Mouse (Mus musculus) intestine, embryonic 15.5 days (tissue): ENCODE results near the gene Glce. TPM values are rescaled to one million over a fixed set of nuclear protein-coding genes. Genes with fewer than 3 reads are reported as not detected.
A peak's percentile ranks its signal among the peaks of the same experiment; 100 is the strongest.

Experiments
- ATAC-seq: fragments of 200-750 bp; cut with Nextera tagmentation; 2 replicates; pipeline ENCODE4 v1.8.0; 2017; ENCODE audit warnings: moderate TSS enrichment, moderate library complexity
- H3K27ac ChIP-seq: fragments of 300-500 bp; sonication (generic); 2 replicates; pipeline ENCODE4 v1.5.1; 2015; ENCODE audit warnings: mild to moderate bottlenecking, inconsistent platforms
- H3K27me3 ChIP-seq: fragments of 300-500 bp; sonication (generic); replicated peaks from 2 replicates; pipeline ENCODE4 v1.6.1; 2015; ENCODE audit warnings: inconsistent platforms
- H3K36me3 ChIP-seq: fragments of 300-500 bp; sonication (generic); 2 replicates; pipeline ENCODE4 v1.6.1; 2015; ENCODE audit warnings: inconsistent platforms
- H3K4me1 ChIP-seq: fragments of 300-500 bp; sonication (generic); replicated peaks from 2 replicates; pipeline ENCODE4 v1.6.1; 2015; ENCODE audit warnings: inconsistent platforms
- H3K4me2 ChIP-seq: fragments of 300-500 bp; sonication (generic); replicated peaks from 2 replicates; pipeline ENCODE4 v1.6.1; 2015; ENCODE audit warnings: mild to moderate bottlenecking, inconsistent platforms
- H3K4me3 ChIP-seq: fragments of 300-500 bp; sonication (generic); replicated peaks from 2 replicates; pipeline ENCODE4 v1.5.1; 2015; ENCODE audit warnings: inconsistent platforms
- H3K9ac ChIP-seq: fragments of 300-500 bp; sonication (generic); 2 replicates; pipeline ENCODE4 v1.6.1; 2015; ENCODE audit warnings: inconsistent platforms
- H3K9me3 ChIP-seq: fragments of 300-500 bp; sonication (generic); 2 replicates; pipeline ENCODE4 v1.6.1; 2016; ENCODE audit warnings: inconsistent platforms
- WGBS: fragments of 180-500 bp; shearing (Covaris S2); methylation state at CpG from one replicate; pipeline ENCODE4 v1.1.7; 2015; 5-methylcytosine and 5-hydroxymethylcytosine counted together
- polyA plus RNA-seq: library from polyadenylated mRNA; unstranded; fragments of >200 nt; fragmentation: Nextera tagmentation; extraction: Ambion mirVana; gene quantifications from 2 replicates; pipeline ENCODE4 v1.2.1, GENCODE M21; 2015

Glce gene
- polyA plus RNA-seq, 1 experiment from 2014 or later: 20.8 TPM

DNA sequence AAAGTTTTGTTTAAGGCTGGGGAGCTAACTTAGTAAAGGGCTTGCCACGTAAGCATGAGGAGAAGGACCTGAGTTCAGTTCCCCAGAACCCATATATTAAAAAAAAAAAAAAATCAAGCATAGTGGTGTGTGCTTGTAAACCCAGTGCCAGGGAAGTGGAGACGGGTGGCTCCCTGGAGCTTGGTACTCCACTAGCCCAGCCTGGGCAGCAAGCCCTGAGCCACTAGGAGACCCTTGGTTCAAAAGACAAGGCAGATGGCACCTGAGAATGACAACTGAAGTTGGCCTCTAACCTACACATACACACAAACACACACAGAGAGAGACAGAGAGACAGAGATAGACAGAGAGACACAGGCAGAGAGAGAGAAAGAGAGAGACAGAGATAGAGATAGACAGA, 30.1 kb upstream of the Glce start:
- no peak for ATAC-seq
- no peak overlapping the region for H3K9ac ChIP-seq
- no peak overlapping the region for H3K4me3 ChIP-seq
- WGBS: 88% methylated on average over 2 of the region's 2 CpGs
- H3K36me3 ChIP-seq: no peaks in the 10 kb centered on the region
- H3K27ac ChIP-seq: no peak overlapping the region
- H3K27me3 ChIP-seq: no peaks in the 10 kb centered on the region
- H3K9me3 ChIP-seq: no peaks in the 10 kb centered on the region
- no peaks in the 10 kb centered on the region for H3K4me1 ChIP-seq
- no peak overlapping the region for H3K4me2 ChIP-seq

GRCm38 (mm10) chr9:62145198-62145597, 22.7 kb upstream of the Glce start:
- Histone ChIP-seq H3K4me2 (no peak overlapping the region), H3K9ac (no peak overlapping the region), H3K4me1 (peaks cover 7% of the 10 kb centered on the region; the same call in 1 of the 2 replicates), H3K27me3 (no peaks in the 10 kb centered on the region), H3K36me3 (no peaks in the 10 kb centered on the region), H3K27ac (no peak overlapping the region), H3K4me3 (no peak overlapping the region), H3K9me3 (no peaks in the 10 kb centered on the region)
- WGBS: 92% methylated on average over 2 of the region's 2 CpGs
- ATAC-seq: no peak

DNA sequence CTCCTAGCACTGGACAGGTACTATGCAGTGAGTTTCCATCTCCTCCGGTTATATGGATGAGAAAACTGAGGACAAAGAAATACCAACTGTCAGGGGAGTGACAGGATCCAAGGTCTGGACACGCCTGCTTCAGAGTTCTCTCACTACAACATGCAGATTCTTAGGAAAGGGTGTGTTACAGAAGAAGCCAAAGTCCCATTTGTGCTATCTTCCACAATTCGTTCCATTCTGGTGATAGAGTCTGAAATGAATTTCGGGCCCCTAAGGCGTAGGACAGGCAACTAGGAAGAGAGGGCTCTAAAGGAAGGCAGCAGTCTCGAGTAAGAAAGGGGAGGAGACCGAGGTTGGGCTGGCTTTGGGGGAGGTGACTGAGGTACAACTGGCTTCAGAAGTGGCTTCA, 21.0 kb upstream of the Glce start:
- 50% methylated on average over 7 of the region's 7 CpGs for WGBS
- Histone ChIP-seq H3K4me2 (0 out of 2 replicates have a peak overlapping the region, but pooled peaks have one; percentile 17), H3K27me3 (no peaks in the 10 kb centered on the region), H3K4me3 (no peak overlapping the region), H3K4me1 (peaks cover 7% of the 10 kb centered on the region; the same call in 1 of the 2 replicates), H3K36me3 (no peaks in the 10 kb centered on the region), H3K27ac (peak overlapping the region; percentile 64; the same call in 1 of the 2 replicates), H3K9ac (no peak overlapping the region), H3K9me3 (no peaks in the 10 kb centered on the region)
- peak; percentile 79 for ATAC-seq

DNA sequence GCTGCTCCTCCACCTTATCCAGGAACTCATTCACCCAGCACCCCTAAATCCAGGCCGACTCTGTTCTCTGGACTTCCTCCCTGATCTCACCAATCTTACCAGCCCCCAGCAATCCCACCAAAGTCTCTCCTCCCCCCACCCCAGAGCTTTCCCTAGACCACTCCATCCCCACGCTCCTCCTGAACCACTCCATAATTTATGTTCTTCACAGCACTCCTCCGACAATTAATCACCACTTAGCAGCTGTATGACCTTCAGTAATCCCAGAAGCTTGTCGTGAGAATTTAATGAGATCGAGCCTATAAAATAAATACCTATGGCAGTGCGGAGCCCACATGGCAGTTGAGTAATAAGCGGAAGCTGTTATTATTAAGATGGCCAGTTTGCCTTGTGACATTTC, 16.6 kb upstream of the Glce start:
- WGBS: 53% methylated on average over 7 of the region's 7 CpGs
- no peak for ATAC-seq
- H3K9ac ChIP-seq: no peak overlapping the region

DNA sequence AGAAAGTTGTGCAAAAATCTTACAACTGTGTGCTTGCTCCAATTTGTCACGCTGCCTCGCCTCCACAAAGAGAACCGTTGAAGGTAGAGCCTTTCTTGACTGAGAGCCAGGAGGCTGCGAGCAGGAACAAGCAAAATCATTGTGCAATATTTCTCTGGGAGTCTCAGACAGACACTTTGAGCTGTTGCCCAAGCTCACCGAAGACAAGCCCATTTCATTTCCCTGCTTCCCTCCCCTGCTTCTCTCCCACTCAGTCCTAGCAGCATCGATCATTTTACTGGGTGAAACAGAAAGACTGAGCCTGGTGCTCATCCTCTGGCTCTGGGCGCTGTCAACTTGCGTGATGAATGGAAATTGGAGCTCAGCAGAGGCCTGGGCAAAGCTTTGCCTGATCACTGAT, 14.8 kb upstream of the Glce start:
- WGBS: 34% methylated on average over 8 of the region's 8 CpGs
- ATAC-seq: 0 out of 2 replicates have a peak, but pooled peaks have one; percentile 8
- H3K27ac ChIP-seq: no peak overlapping the region
- no peak overlapping the region for H3K4me2 ChIP-seq
- no peaks in the 10 kb centered on the region for H3K27me3 ChIP-seq
- H3K9me3 ChIP-seq: no peaks in the 10 kb centered on the region
- H3K36me3 ChIP-seq: no peaks in the 10 kb centered on the region
- H3K9ac ChIP-seq: no peak overlapping the region
- H3K4me3 ChIP-seq: no peak overlapping the region
- no peaks in the 10 kb centered on the region; the same call in 1 of the 2 replicates for H3K4me1 ChIP-seq

More for the DNA sequence above, 16.6 kb upstream of the Glce start:
- Histone ChIP-seq H3K4me1 (peaks cover 7% of the 10 kb centered on the region; the same call in 1 of the 2 replicates), H3K27me3 (no peaks in the 10 kb centered on the region), H3K4me3 (no peak overlapping the region), H3K36me3 (no peaks in the 10 kb centered on the region), H3K9me3 (no peaks in the 10 kb centered on the region), H3K27ac (no peak overlapping the region), H3K4me2 (no peak overlapping the region)

DNA sequence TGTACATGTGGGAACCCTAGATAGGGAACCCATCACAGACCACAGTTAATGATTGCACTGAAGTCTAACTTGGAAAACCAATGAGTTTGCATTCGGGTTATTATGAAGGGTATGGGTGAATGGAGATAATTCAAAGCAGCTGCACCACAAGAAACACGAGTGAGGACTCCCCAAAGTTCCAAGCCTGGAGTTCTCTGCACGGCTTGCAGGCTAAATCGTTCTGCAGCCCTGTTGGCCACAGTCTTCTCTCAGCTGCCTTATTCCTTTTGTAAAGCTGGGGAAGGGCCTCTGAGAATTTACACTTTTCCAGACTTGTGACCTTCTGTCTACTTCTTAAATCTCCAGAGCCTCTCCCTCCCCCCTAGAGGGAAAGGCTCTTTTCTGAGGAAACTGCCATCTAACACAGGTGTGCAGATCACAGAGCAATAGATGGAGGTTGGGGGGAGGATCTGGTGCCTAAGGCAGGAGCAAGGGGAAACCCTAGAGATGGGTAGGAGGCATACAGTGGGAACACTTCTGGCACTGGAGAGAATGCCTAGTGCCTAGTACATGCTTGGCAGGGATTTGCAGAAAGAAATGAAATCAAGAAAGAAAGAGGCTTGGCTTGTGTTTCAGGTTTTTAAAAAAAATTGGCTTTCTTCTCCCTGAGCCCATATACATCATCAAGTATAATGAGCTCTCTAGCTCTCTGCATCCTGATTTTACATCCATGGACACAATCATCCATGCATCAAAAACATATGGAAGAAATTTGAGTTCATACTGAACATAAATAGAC, 9.7 kb upstream of the Glce start:
- H3K9ac ChIP-seq: no peak overlapping the region
- no peak overlapping the region for H3K27ac ChIP-seq
- no peak overlapping the region for H3K4me3 ChIP-seq
- no peaks in the 10 kb centered on the region for H3K36me3 ChIP-seq
- no peaks in the 10 kb centered on the region for H3K9me3 ChIP-seq
- 80% methylated on average over 4 of the region's 4 CpGs for WGBS
- H3K4me1 ChIP-seq: no peaks in the 10 kb centered on the region
- no peak for ATAC-seq
- no peaks in the 10 kb centered on the region for H3K27me3 ChIP-seq
- no peak overlapping the region for H3K4me2 ChIP-seq

DNA sequence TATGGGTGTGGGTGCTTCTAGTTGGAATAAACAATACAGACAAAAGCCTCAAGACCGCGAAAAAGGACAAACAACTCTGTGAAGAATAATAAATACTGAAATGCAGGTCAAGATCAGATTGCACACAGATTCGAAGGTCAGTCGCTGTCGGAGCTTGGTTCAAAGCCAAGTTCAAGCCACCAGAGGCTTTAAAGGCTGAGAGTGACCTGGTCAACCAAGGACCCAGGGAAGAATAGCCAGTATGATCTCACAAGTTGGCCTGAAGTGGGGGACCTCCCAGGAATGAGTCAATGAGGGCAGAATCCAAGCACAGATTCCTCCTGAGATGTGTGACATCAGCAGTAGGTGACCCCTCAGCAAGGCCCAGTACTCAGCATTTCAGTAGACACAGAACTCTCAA, 8.3 kb upstream of the Glce start:
- no peak for ATAC-seq
- no peaks in the 10 kb centered on the region for H3K4me1 ChIP-seq
- no peaks in the 10 kb centered on the region for H3K36me3 ChIP-seq
- H3K9ac ChIP-seq: no peak overlapping the region
- no peak overlapping the region for H3K27ac ChIP-seq
- no peak overlapping the region for H3K4me3 ChIP-seq
- no peaks in the 10 kb centered on the region for H3K9me3 ChIP-seq
- H3K27me3 ChIP-seq: no peaks in the 10 kb centered on the region
- no peak overlapping the region for H3K4me2 ChIP-seq
- WGBS: 92% methylated on average over 5 of the region's 5 CpGs

GRCm38 (mm10) chr9:62128056-62128455, 5.6 kb upstream of the Glce start:
- no peak for ATAC-seq
- Histone ChIP-seq H3K36me3 (no peaks in the 10 kb centered on the region), H3K9ac (no peak overlapping the region), H3K27me3 (no peaks in the 10 kb centered on the region), H3K4me3 (no peak overlapping the region), H3K4me2 (no peak overlapping the region), H3K27ac (no peak overlapping the region), H3K9me3 (no peaks in the 10 kb centered on the region), H3K4me1 (no peaks in the 10 kb centered on the region)
- 88% methylated on average over 2 of the region's 2 CpGs for WGBS

DNA sequence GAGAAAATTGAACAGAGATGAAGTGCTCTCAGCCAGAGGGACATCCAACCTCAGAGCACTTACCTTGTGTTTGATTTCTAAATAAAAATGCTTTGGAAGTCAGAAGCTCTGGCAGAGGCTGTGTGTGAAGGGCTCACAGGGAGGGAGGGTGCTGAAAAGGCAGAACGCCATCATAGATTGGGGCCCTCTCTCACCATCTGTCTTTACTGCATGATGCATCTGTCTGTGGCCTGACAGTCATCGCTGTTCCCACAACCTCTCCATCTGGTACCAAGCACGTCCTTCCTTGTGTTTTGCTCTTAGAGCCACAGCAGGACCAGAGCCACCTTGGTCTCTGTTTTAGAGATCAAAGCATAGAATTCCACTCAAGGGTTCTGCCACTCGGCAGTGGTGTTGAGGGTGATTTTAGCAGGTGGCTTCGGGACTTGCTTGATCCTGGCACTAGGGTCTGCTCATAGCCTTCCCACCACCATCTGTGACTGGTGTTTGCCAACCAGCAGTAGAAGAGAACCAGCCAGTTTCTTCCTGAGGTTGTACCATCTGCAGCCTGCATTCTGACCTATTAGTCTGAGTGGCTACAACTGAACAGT, 3.6 kb upstream of the Glce start:
- Histone ChIP-seq H3K36me3 (no peaks in the 10 kb centered on the region), H3K27me3 (no peaks in the 10 kb centered on the region), H3K9me3 (no peaks in the 10 kb centered on the region), H3K4me1 (peaks cover 2% of the 10 kb centered on the region; the same call in 1 of the 2 replicates), H3K9ac (no peak overlapping the region), H3K4me2 (no peak overlapping the region), H3K27ac (no peak overlapping the region), H3K4me3 (no peak overlapping the region)
- 84% methylated on average over 5 of the region's 5 CpGs for WGBS
- ATAC-seq: no peak

- H3K27ac ChIP-seq: no peak overlapping the region
- H3K27me3 ChIP-seq: no peaks in the 10 kb centered on the region
- WGBS: 80% methylated on average over 1 of the region's 1 CpGs
- no peak for ATAC-seq
- H3K9ac ChIP-seq: no peak overlapping the region
- H3K4me3 ChIP-seq: no peak overlapping the region
- no peak overlapping the region for H3K4me2 ChIP-seq
- H3K9me3 ChIP-seq: no peaks in the 10 kb centered on the region
- no peaks in the 10 kb centered on the region for H3K36me3 ChIP-seq
- peaks cover 2% of the 10 kb centered on the region; the same call in 1 of the 2 replicates for H3K4me1 ChIP-seq
These were observed 1.8 kb upstream of the Glce start for GRCm38 (mm10) chr9:62124266-62124665.

GRCm38 (mm10) chr9:62123496-62123895, 1.0 kb upstream of the Glce start:
- ATAC-seq: no peak
- H3K4me2 ChIP-seq: peak overlapping the region; percentile 63

GRCm38 (mm10) chr9:62121551-62122447, 656 bp downstream of the Glce start:
- H3K4me3 ChIP-seq: peak overlapping the region; percentile 69
- peak overlapping the region; percentile 73 for H3K27ac ChIP-seq
- H3K36me3 ChIP-seq: no peaks in the 10 kb centered on the region
- H3K9ac ChIP-seq: peak overlapping the region; percentile 89
- H3K9me3 ChIP-seq: no peaks in the 10 kb centered on the region
- peak overlapping the region; percentile 92 for H3K4me2 ChIP-seq
- WGBS: under 1% methylated on average over 59 of the region's 59 CpGs
- H3K27me3 ChIP-seq: no peaks in the 10 kb centered on the region
- H3K4me1 ChIP-seq: peaks cover 2% of the 10 kb centered on the region; the same call in 1 of the 2 replicates
- peak; percentile 52 for ATAC-seq

More at GRCm38 (mm10) chr9:62123496-62123895, 1.0 kb upstream of the Glce start:
- Histone ChIP-seq H3K27ac (peak overlapping the region; percentile 76; the same call in 1 of the 2 replicates), H3K36me3 (no peaks in the 10 kb centered on the region), H3K4me1 (peaks cover 2% of the 10 kb centered on the region; the same call in 1 of the 2 replicates), H3K27me3 (no peaks in the 10 kb centered on the region), H3K4me3 (peak overlapping the region; percentile 69), H3K9me3 (no peaks in the 10 kb centered on the region), H3K9ac (peak overlapping the region; percentile 54)
- 49% methylated on average over 3 of the region's 3 CpGs for WGBS
